Mouse (Mus musculus) intestine, postnatal 0 days (tissue): ENCODE measurements around the gene Zdhhc7. TPM values are rescaled to one million over a fixed set of nuclear protein-coding genes. Genes with fewer than 3 reads are reported as not detected.

Experiments
- ATAC-seq: fragments of 200-750 bp; cut with Nextera tagmentation; 2 replicates; pipeline ENCODE4 v1.8.0; 2017; ENCODE audit warnings: mild to moderate bottlenecking, moderate TSS enrichment, moderate library complexity
- H3K27ac ChIP-seq: fragments of 300-500 bp; sonication (generic); 2 replicates; pipeline ENCODE4 v1.5.1; 2014; ENCODE audit warnings: mild to moderate bottlenecking, low read depth, low read length, moderate library complexity
- H3K27me3 ChIP-seq: fragments of 300-500 bp; sonication (generic); replicated peaks from 2 replicates; pipeline ENCODE4 v1.6.1; 2014; ENCODE audit warnings: low read length, mixed read lengths; ENCODE audit not compliant: control insufficient read depth, insufficient read depth
- H3K36me3 ChIP-seq: fragments of 300-500 bp; sonication (generic); 2 replicates; pipeline ENCODE4 v1.6.1; 2014; ENCODE audit warnings: mild to moderate bottlenecking, moderate library complexity; ENCODE audit not compliant: control insufficient read depth, insufficient read depth
- H3K4me1 ChIP-seq: fragments of 300-500 bp; sonication (generic); replicated peaks from 2 replicates; pipeline ENCODE4 v1.6.1; 2014; ENCODE audit warnings: antibody characterized with exemption, low read length, mixed read lengths; ENCODE audit not compliant: control insufficient read depth, insufficient read depth
- H3K4me2 ChIP-seq: fragments of 300-500 bp; sonication (generic); replicated peaks from 2 replicates; pipeline ENCODE4 v1.6.1; 2014; ENCODE audit warnings: low read depth, mild to moderate bottlenecking, moderate library complexity
- H3K4me3 ChIP-seq: fragments of 300-500 bp; sonication (generic); 2 replicates; pipeline ENCODE4 v1.5.1; 2014; ENCODE audit warnings: low read depth, low read length
- H3K9ac ChIP-seq: fragments of 300-500 bp; sonication (generic); 2 replicates; pipeline ENCODE4 v1.6.1; 2014; ENCODE audit warnings: mild to moderate bottlenecking, low read depth, low read length
- H3K9me3 ChIP-seq: fragments of 300-500 bp; sonication (generic); 2 replicates; pipeline ENCODE4 v1.6.1; 2016; ENCODE audit warnings: mixed run types; ENCODE audit not compliant: control insufficient read depth
- CTCF ChIP-seq: sonication (generic); IDR thresholded peaks from 2 replicates; pipeline ENCODE4 v1.5.1; 2016; ENCODE audit warnings: low read depth, mild to moderate bottlenecking, control low read depth, antibody characterized with exemption, moderate library complexity
- WGBS: fragments of 180-500 bp; shearing (Covaris S2); extraction: QIAGEN DNeasy Blood & Tissue Kit; methylation state at CpG from one replicate; pipeline ENCODE4 v1.1.7; 2014; 5-methylcytosine and 5-hydroxymethylcytosine counted together
- polyA plus RNA-seq: library from polyadenylated mRNA; unstranded; fragments of >200 nt; fragmentation: Nextera tagmentation; extraction: Ambion mirVana; gene quantifications from 2 replicates; pipeline ENCODE4 v1.2.1, GENCODE M21; 2015

Gene Zdhhc7
- polyA plus RNA-seq, 1 experiment from 2014 or later, result 39.4 TPM

DNA sequence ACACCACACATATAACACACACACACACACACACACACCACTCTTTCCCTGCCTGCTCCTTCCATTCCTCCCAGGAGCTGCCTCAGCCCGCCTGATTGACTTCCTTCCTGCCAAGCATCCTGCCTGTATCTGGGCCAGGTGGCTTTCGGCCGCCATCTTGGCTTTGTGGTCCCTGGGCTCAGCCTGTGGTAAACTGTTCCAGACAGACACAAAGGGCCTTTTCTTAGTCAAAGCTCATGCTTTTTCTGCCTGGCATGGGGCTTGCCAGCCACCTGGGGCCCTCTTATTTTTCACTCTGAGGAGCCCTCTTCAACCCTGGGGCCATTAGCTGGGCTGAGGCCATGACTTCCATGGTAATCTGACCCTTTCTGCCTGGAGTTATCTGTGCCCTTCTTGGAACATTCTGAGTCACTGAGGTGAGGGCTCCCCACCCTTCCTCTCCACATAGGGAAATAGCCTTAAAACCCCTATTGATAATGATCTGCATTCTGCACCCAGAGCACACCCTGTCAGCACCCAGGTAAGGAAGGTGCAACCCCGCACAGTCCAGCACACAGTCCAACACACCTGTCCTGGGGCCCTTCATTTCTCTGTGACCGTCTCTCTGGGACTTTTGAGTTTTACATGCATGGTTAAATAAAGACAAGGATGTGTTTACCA is 68.6 kb downstream of the Zdhhc7 start:
- peaks cover 4% of the 10 kb centered on the region for H3K4me1 ChIP-seq
- no peak overlapping the region for H3K27ac ChIP-seq
- H3K4me3 ChIP-seq, result no peak overlapping the region
- ATAC-seq, result peak; percentile 47; the same call in 1 of the 2 replicates
- H3K9me3 ChIP-seq, result no peaks in the 10 kb centered on the region
- H3K9ac ChIP-seq, result no peak overlapping the region
- peaks cover 4% of the 10 kb centered on the region; the same call in 1 of the 2 replicates for H3K36me3 ChIP-seq
- no peak overlapping the region for H3K4me2 ChIP-seq
- WGBS, result 84% methylated on average over 5 of the region's 5 CpGs
- TF ChIP-seq CTCF, result no peak
- H3K27me3 ChIP-seq, result no peaks in the 10 kb centered on the region

Other genes with a start within 250 kb of the Zdhhc7 start
- 7.3 and 7.4 TPM in 2 replicates for gene Klhl36, start 239.2 kb downstream of the Zdhhc7 start, polyA plus RNA-seq
- gene Usp10, start 191.1 kb downstream of the Zdhhc7 start, polyA plus RNA-seq, result 37.1 and 41.2 TPM in 2 replicates
- gene Gm20388, start 190.6 kb downstream of the Zdhhc7 start, polyA plus RNA-seq, result not detected in 2 replicates
- gene Crispld2, start 109.0 kb downstream of the Zdhhc7 start, polyA plus RNA-seq, result 9.1 and 9.2 TPM in 2 replicates
- gene 6430548M08Rik, start 12.7 kb upstream of the Zdhhc7 start, polyA plus RNA-seq, result 6.0 and 7.1 TPM in 2 replicates
- 0.29 TPM in 1 of 2 replicates, not detected in the other for gene Fam92b, start 76.0 kb upstream of the Zdhhc7 start, polyA plus RNA-seq
- gene Gse1, start 127.0 kb upstream of the Zdhhc7 start, polyA plus RNA-seq, result 6.4 and 7.8 TPM in 2 replicates